Mouse (Mus musculus) kidney, postnatal 0 days (tissue): ENCODE results near the gene Ubxn11. TPM values are rescaled to one million over a fixed set of nuclear protein-coding genes. Genes with fewer than 3 reads are reported as not detected.

Source experiments
- ATAC-seq: fragments of 200-750 bp; cut with Nextera tagmentation; replicated peaks from 2 replicates; pipeline ENCODE4 v1.8.0; 2017; ENCODE audit warnings: low read depth, moderate number of reproducible peaks, moderate TSS enrichment, moderate library complexity; ENCODE audit not compliant: low FRiP score
- DNase-seq: peaks from one replicate; pipeline ENCODE4 v3.0.0-alpha.2; 2016; ENCODE audit warnings: low spot score
- H3K27ac ChIP-seq: fragments of 300-500 bp; sonication (generic); 2 replicates; pipeline ENCODE4 v1.5.1; 2014; ENCODE audit warnings: mild to moderate bottlenecking
- H3K27me3 ChIP-seq: fragments of 300-500 bp; sonication (generic); 2 replicates; pipeline ENCODE4 v1.6.1; 2014; ENCODE audit warnings: low read length, mixed read lengths; ENCODE audit not compliant: insufficient read depth
- H3K36me3 ChIP-seq: fragments of 300-500 bp; sonication (generic); 2 replicates; pipeline ENCODE4 v1.6.1; 2014; ENCODE audit warnings: low read length, mixed read lengths; ENCODE audit not compliant: insufficient read depth
- H3K4me1 ChIP-seq: fragments of 300-500 bp; sonication (generic); replicated peaks from 2 replicates; pipeline ENCODE4 v1.6.1; 2014; ENCODE audit warnings: antibody characterized with exemption, low read length, mixed read lengths; ENCODE audit not compliant: insufficient read depth
- H3K4me2 ChIP-seq: fragments of 300-500 bp; sonication (generic); 2 replicates; pipeline ENCODE4 v1.6.1; 2014; ENCODE audit warnings: mild to moderate bottlenecking, low read length, moderate library complexity, mixed read lengths
- H3K4me3 ChIP-seq: fragments of 300-500 bp; sonication (generic); replicated peaks from 2 replicates; pipeline ENCODE4 v1.5.1; 2014; ENCODE audit warnings: low read depth, low read length
- H3K9ac ChIP-seq: fragments of 300-500 bp; sonication (generic); 2 replicates; pipeline ENCODE4 v1.6.1; 2014; ENCODE audit warnings: low read depth, low read length
- H3K9me3 ChIP-seq: fragments of 300-500 bp; sonication (generic); replicated peaks from 2 replicates; pipeline ENCODE4 v1.6.1; 2016; ENCODE audit warnings: low read length, inconsistent platforms, mixed read lengths
- CTCF ChIP-seq: IDR thresholded peaks from 2 replicates; pipeline ENCODE4 v1.5.1; 2016; ENCODE audit warnings: antibody characterized with exemption, low read depth, mild to moderate bottlenecking, moderate library complexity
- WGBS: fragments of 180-500 bp; shearing (Covaris S2); extraction: QIAGEN DNeasy Blood & Tissue Kit; methylation state at CpG from one replicate; pipeline ENCODE4 v1.1.7; 2014; 5-methylcytosine and 5-hydroxymethylcytosine counted together
- polyA plus RNA-seq: library from polyadenylated mRNA; unstranded; fragments of >200 nt; fragmentation: Nextera tagmentation; extraction: Ambion mirVana; gene quantifications from 2 replicates; pipeline ENCODE4 v1.2.1, GENCODE M21; 2015

Gene Ubxn11
- polyA plus RNA-seq, 1 experiment from 2014 or later: 7.8 TPM

- H3K9ac ChIP-seq: no peak overlapping the region
- H3K36me3 ChIP-seq: no peaks in the 10 kb centered on the region
- H3K4me1 ChIP-seq: 0 out of 2 replicates have a peak, but pooled peaks cover 5% of the 10 kb centered on the region
- ATAC-seq (no peak), DNase-seq (no peak)
- no peak overlapping the region for H3K4me2 ChIP-seq
- no peak overlapping the region for H3K27ac ChIP-seq
- H3K9me3 ChIP-seq: no peaks in the 10 kb centered on the region
- no peak overlapping the region for H3K4me3 ChIP-seq
- WGBS: 85% methylated on average over 4 of the region's 4 CpGs
- no peak for TF ChIP-seq CTCF
- no peaks in the 10 kb centered on the region for H3K27me3 ChIP-seq
These were observed 18.5 kb downstream of the Ubxn11 start for GRCm38 (mm10) chr4:134120916-134121315.

- H3K27me3 ChIP-seq: no peaks in the 10 kb centered on the region
- H3K9ac ChIP-seq: no peak overlapping the region
- H3K9me3 ChIP-seq: no peaks in the 10 kb centered on the region
- H3K4me3 ChIP-seq: no peak overlapping the region
- no peak for TF ChIP-seq CTCF
- WGBS: 42% methylated on average over 4 of the region's 4 CpGs
- H3K4me2 ChIP-seq: no peak overlapping the region
- no peak for DNase-seq
- no peak for ATAC-seq
- no peaks in the 10 kb centered on the region for H3K36me3 ChIP-seq
- H3K27ac ChIP-seq: no peak overlapping the region
- peaks cover 7% of the 10 kb centered on the region; the same call in 1 of the 2 replicates for H3K4me1 ChIP-seq
These were observed 19.2 kb downstream of the Ubxn11 start for GRCm38 (mm10) chr4:134121571-134121970.

- Histone ChIP-seq H3K27me3 (no peaks in the 10 kb centered on the region), H3K4me1 (peaks cover 14% of the 10 kb centered on the region; the same call in 1 of the 2 replicates), H3K4me3 (no peak overlapping the region), H3K27ac (no peak overlapping the region), H3K36me3 (no peaks in the 10 kb centered on the region), H3K9ac (no peak overlapping the region), H3K4me2 (no peak overlapping the region), H3K9me3 (no peaks in the 10 kb centered on the region)
- 28% methylated on average over 3 of the region's 3 CpGs for WGBS
- no peak for TF ChIP-seq CTCF
- ATAC-seq (no peak), DNase-seq (no peak)
These were observed 19.9 kb downstream of the Ubxn11 start for GRCm38 (mm10) chr4:134122281-134122680.

GRCm38 (mm10) chr4:134123147-134123546 lies 20.8 kb downstream of the Ubxn11 start:
- ATAC-seq (no peak), DNase-seq (no peak)
- Histone ChIP-seq H3K4me3 (no peak overlapping the region), H3K4me1 (peaks cover 21% of the 10 kb centered on the region), H3K9me3 (no peaks in the 10 kb centered on the region), H3K4me2 (no peak overlapping the region), H3K36me3 (no peaks in the 10 kb centered on the region), H3K9ac (no peak overlapping the region), H3K27me3 (no peaks in the 10 kb centered on the region), H3K27ac (no peak overlapping the region)
- TF ChIP-seq CTCF: no peak
- 94% methylated on average over 6 of the region's 6 CpGs for WGBS

GRCm38 (mm10) chr4:134123680-134124551 lies 21.5 kb downstream of the Ubxn11 start:
- 24% methylated on average over 17 of the region's 17 CpGs for WGBS
- Histone ChIP-seq H3K4me2 (no peak overlapping the region), H3K27me3 (no peaks in the 10 kb centered on the region), H3K9ac (no peak overlapping the region), H3K4me3 (no peak overlapping the region), H3K4me1 (peaks cover 21% of the 10 kb centered on the region), H3K9me3 (no peaks in the 10 kb centered on the region), H3K36me3 (no peaks in the 10 kb centered on the region), H3K27ac (no peak overlapping the region)
- peak; percentile 93 for TF ChIP-seq CTCF
- DNase-seq (peak; percentile 67), ATAC-seq (no peak)

GRCm38 (mm10) chr4:134125383-134126060 lies 23.2 kb downstream of the Ubxn11 start:
- TF ChIP-seq CTCF: no peak
- ATAC-seq: no peak
- no peak overlapping the region for H3K4me2 ChIP-seq
- no peak for DNase-seq
- H3K36me3 ChIP-seq: 0 out of 2 replicates have a peak, but pooled peaks cover under 1% of the 10 kb centered on the region
- H3K4me1 ChIP-seq: peaks cover 21% of the 10 kb centered on the region
- no peaks in the 10 kb centered on the region for H3K9me3 ChIP-seq
- no peak overlapping the region for H3K27ac ChIP-seq
- H3K9ac ChIP-seq: no peak overlapping the region
- H3K27me3 ChIP-seq: no peaks in the 10 kb centered on the region
- H3K4me3 ChIP-seq: no peak overlapping the region
- 84% methylated on average over 15 of the region's 15 CpGs for WGBS
